Mouse (Mus musculus) thymus, adult 18-20 months (tissue): Measurements from ENCODE around the gene Krt6a.
"Not testable (repeated sequence)": the region's sequence is repeated elsewhere in the genome, so short reads cannot be mapped to it uniquely, and the experiment has no call there.

ENCODE experiments used
- DNase-seq, 2 experiments: peaks; one replicate each; pipeline ENCODE4 v3.0.0; 2022; ENCODE audit warnings: mixed read lengths in 2 of 2

Gene Krt6a

DNA sequence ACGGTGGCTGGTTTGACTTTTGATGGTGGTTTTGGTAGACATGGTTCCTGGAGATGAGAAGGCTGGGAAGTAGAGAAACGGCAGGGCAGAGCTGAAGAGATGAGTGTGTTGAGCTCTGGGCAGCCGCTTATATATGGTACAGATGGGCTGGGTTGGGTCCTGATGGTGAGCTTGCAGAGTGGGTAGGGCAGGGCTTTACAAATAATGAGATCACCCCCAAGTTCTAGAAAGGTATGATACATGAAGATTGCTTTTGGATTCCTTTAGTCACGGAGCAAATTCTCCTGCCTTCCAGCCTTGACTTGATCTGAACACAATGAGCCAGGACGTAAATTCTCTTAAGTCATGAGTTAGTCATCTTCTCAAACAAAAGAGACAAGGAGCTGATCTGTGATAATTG, at the start of gene Krt6a:
TSS of gene Krt6a (minus strand) at position 101 of the 400 bp plus-strand sequence.
- no peak for DNase-seq

DNA sequence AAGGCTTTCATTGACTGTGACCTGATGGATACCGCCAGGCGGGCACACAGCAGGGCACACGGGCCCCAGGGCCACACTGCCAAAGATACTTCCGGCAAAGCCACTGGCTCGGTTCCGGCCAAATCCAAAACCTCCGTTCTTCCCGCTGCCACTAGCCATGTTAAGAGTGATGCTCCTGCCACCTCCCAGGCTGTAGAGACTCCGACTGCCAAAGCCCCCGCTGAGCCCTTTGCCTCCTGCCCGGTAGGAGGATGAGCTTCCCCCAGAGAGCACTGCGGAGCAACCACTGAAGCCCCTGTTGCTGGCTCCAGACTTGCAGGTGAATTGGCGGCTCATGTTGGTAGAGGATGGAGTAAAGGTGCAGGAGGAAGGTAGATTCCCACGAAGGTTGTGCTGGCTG, 48.6 kb upstream of the Krt6a start, which contains the start of gene Krt71:
TSS of gene Krt71 (minus strand) at position 399 of the 400 bp plus-strand sequence.
- DNase-seq, result no peak

DNA sequence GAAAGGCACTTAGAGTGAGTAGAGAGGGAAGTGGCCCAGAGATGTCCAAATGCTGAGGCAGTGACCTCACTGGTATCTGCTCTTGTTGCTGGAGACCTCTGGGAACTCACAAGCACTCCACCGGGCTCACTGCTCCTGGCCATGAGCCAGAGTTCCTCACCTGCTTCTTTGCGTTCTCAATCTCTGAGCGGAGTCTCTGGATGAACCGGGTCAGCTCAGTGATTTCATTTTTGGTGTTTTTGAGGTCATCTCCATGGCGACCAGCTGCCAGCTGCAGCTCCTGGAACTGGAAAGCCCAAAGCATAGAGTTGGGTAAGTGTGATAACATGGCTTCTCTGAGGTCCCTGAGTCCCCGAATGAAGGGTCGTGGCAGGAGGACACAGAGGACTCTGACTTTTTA, 43.7 kb upstream of the Krt6a start:
- no peak for DNase-seq

DNA sequence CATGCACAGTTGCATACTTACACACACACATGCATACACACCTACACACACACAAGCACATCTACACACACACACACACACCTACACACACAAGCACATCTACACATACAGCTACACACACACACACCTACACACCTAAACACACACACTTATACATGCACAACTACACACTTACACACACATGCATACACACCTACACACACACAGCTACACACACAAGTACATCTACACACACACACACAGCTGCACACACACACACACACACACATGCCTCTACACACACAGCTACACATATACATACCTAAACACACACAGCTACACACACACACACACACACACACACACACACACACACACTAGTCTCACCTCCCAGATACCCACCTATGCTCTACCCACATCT, 36.5 kb upstream of the Krt6a start:
- no peak for DNase-seq

DNA sequence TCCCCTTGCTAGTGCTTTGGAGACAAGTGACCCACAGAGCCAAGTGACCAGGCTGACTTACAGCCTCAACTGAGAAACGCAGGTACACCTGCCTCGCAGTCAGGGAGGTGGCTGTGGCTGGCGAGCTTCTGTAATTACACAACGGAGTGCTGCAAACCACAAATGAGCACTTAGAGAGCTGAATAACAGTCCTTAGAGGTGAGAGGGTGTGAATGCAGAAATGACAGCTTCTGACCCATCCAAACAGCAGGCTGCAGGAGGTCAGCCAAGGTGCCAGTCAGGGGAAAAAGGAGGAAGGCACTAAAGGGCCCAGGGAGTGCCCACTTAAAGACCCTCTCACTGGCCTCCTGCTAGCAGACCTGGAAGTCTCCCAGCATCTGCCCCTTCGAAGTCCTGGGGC, 30.6 kb upstream of the Krt6a start:
- DNase-seq, result no peak

DNA sequence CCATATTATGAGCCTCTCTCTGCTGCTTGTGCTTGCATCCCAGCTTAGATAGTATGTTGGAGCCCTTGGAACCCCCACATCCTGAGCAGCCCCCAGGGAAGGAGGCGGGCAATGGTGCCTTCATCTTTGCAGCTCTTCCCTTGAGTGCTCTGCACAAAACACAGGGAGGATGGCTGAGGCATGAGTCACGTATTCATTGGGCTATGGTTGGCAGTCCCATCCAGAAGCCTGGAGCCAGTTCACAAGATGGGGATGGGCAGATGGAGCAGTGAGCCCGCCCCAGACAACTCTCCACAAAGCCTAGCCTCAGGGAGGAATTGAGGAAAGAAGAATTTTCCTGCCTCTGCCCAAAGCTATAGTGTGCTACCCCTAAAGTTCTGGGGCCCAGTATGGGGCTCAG, 21.7 kb upstream of the Krt6a start:
- DNase-seq, result no peak

DNA sequence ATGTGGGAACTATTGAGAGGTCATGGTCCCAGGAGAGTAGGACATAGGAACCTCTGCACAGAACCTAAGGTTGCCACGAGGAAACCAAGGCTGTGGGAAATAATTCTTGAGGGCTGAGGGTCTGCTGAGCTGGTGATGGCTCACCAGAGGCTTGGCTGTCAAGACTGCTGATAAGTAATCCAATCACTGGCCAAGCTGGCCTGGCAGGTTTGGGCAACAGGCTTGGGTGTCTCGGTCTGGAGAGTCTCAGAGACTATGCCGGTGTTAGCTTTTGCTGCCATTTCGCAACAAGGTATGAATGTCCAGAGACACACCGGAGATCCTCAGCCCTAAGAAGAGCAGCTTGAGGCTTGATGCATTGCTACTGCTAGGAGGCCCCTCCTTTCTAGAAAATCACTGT, 20.2 kb upstream of the Krt6a start:
- no peak for DNase-seq

DNA sequence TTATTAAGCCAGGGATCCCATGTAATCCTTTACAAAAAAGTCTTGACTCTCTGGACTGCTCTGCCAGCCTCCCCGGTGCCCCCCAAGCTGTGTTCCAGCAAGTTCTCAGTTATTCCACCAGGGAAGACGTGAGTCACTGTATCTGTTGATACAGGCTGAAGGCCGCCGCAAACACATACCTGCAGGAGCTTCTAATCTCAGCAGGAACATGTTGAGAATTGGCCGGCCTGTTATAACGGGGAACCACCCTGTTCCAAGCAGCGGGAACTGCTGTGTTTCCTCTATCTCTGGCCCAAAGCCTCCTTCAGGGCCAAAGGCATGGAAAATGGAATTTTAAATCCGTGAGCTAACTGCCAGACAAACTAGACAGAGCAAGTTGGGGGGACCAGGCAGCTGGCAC, 19.6 kb upstream of the Krt6a start:
- no peak for DNase-seq

DNA sequence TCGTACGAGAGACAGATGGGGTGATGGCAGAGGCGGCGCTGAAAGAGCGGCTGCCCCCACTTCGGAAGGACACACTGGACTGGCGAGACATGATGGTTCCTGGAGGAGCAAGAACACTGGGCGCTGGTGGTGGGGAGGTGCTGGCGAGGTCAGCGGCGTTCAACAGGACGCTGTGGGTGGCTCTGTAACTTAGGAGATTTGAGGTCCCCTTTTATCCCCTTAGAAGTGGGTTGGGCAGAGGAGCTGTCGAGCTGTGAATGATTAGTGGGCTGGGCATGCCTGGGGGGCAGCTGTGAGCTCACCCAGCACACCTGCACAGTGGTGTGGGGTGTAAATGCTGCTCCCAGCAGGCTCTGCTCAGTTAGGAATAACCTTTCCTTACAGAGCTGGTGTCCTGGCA, 18.6 kb upstream of the Krt6a start, which contains the start of gene Krt5:
TSS of gene Krt5 (minus strand) at position 179 of the 400 bp plus-strand sequence.
- DNase-seq, result no peak

DNA sequence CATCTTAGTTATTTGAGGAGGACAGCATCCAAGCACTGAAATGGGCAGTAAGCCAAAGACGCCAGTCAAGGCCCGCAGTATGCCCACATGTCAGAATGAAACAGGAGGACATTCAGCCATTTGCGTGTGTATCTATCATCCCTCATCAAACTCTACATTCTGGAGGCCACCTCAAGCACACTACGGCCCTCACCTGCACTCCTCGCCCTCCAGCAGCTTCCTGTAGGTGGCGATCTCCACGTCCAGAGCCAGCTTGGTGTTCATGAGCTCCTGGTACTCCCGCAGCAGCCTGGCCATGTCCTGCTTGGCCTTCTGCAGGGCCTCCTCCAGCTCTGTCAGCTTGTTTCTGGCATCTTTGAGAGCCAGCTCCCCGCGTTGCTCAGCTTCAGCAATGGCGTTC, 14.6 kb upstream of the Krt6a start:
- no peak for DNase-seq

DNA sequence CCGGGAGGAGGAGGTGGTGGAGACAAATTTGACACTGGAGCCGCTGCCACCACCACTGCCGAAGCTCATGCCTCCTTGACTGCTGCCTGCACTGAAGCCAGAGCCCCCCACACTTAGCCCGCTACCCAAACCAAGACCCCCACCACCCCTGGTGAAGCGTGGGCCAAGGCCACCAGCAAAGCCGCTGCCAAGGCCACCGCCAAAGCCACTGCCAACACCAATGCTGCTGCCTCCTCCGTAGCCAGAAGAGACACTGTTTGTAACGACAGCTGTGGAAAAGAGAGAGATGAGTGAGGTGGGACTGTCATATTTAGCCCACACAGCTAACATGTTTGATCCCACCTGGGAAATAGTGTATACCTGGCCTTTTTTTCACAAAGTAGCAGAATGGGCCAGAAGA, 13.3 kb upstream of the Krt6a start:
- no peak for DNase-seq

DNA sequence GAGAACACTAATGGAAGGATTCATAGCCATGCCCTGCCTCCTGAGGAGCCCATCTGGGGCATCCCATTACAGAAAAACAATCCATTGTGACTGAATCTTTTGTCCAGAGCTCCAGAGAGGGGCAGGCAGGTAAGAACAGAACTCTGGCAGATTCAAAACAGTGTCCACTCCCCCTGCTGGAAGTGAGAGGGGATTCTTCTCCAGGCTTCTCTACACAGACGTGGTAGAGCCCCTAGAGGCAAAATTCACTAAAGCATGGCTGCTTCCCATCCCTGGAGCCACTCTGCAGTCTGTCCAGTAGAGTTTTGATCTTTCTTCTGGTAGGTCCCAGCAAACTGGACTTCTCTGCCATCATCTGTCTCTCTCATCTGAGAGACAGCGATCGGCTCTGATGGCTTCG, 10.0 kb upstream of the Krt6a start:
- DNase-seq, result no peak

DNA sequence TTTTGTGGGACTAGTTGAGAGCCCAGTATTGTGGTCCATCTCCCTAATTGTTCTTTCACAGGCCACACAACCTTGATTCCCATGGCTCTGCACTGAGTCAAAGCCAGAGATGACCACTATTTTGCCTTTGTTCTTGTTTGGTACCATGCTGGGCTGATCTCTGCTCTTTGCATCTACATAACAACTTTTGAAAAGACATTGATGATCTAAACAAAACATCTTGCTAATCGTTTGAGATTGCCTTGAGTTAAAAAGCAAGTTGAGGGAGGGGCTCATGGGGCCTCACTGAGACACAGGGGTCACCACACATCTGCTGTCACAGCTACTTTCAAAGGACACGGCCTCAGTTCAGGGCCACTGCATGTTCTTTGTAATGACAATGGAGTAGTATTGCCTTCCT, 8.3 kb upstream of the Krt6a start:
- DNase-seq, result no peak

DNA sequence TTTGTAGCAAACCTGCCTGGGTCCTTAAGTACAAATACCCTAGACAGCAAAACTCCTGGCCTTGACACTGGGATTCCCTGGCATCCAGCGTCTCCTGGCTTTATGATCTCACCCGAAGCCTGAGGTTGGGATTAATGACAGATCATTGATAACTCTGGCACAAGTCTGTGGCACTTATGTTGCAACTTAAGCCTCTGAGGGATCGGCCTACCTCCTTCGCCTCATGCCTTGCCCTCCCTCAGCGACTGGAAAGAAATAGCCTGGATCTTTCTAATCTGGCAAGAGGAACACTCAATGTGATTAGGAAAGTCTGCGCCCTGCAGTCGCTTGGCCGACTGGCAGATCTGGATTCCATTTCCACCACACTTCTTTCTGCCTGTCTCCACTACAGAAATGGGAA, 5.8 kb upstream of the Krt6a start:
- DNase-seq, result no peak

DNA sequence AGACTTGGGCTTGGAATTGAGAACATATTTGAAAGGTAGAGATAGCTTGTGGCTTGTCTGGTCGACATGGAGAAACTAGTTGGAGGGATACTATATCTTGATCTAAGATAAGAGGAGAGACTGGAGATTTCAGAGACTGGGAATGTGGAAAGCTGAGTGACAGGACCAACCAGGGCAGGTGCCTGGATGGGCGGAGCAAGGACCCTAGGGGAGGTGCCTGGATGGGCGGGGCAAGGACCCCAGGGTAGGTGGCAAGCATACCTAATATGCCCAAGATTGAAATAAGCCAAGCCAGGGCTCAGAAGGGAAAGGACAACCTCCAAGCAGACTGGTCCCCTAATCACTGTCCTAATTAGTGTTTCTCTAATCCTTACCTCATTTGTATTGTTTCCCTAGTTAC, 5.1 kb upstream of the Krt6a start:
- DNase-seq, result no peak

DNA sequence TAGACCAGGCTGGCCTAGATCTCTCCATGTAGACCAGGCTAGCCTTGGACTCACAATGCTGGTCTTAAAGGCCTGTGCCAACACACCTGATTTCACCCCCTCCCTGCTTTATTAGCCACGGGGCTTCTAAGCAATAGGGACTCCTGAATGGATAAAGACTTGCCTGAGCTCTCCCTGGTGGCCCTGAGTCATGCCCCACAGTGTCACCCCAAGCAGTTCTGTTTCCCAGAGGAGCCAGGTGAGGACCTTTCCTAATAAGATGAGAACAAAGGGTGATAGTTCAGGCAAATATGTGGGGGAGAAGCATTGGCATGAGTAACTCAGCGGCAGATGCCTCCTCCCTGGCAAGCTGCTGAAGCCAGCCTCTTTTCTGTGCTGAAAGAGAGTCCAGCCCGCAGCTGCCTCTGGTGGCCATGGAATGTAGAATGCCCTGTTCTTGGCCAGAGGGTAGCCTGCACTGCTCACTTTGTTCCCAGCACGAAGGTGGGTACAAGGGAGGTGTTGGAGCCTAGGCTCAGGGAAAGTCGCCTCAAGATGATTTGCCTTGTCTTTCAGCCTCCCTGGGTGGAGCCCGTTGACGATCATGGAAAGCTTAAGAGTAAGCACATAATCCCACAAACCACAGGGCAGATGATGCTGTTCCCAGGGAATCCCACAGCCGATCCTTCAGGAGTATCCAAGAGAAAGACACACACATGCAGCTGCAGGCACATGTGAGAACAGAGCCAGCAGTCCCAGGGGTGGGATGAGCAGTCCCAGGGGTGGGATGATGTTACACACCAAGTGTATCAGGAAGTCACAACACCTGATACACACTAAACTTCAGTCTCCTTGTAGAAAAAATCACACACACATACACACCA, 3.5 kb upstream of the Krt6a start:
- DNase-seq, result no peak

DNA sequence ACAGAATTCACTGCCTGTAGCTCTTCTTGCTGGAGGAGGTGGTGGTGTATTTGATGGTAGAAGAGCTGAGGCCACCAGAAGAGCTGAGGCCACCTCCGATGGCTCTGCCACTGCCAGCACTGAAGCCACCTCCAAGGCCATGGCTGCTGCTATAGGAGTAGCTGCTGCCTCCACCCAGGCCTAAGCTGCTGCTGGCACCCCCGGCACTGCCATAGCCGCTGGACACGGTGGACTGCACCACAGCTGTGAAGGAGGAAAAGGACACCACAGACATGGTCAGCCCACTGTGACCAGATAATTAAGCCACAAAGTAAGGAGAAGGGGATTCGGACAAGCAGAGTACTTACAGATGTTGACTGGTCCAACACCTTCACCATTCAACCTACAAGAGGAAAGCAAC, 3.6 kb downstream of the Krt6a start:
- not testable (repeated sequence) for DNase-seq

DNA sequence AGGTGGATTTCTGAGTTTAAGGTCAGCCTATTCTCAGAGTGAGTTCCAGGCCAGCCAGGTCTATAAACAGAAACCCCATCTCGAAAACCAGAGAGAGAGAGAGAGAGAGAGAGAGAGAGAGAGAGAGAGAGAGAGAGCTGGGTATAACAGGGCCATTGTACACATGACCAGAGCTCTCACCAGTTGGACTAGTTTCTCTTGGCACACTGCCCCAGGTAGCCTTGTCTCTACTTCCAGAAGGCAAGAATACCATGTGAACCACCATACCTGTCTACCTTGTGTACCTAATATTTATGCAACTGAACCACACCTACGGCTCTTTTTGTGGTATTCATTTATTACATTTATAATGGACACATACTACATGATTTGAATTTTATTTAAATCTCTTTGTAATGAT, 5.9 kb downstream of the Krt6a start:
- DNase-seq, result no peak

DNA sequence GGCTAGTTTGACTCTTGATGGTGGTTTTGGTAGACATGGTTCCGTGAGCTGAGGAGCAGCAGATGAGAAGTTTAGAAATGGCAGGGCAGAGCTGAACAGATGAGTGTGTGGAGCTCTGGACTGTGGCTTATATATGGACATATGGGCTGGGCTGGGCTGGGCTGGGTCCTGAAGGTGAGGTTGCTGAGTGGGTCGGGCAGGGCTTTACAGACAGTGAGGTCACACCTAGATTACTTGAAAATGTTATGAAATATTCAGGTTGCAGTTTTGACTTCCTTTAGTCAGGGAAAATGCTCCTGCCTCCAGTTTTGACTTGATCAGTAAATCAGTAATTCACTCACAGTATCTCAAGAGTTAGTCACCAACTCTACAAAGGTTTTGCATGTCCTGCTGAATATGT, 13.9 kb downstream of the Krt6a start, which contains the start of gene Krt6b:
TSS of gene Krt6b (minus strand) at position 101 of the 400 bp plus-strand sequence.
- DNase-seq, result no peak

DNA sequence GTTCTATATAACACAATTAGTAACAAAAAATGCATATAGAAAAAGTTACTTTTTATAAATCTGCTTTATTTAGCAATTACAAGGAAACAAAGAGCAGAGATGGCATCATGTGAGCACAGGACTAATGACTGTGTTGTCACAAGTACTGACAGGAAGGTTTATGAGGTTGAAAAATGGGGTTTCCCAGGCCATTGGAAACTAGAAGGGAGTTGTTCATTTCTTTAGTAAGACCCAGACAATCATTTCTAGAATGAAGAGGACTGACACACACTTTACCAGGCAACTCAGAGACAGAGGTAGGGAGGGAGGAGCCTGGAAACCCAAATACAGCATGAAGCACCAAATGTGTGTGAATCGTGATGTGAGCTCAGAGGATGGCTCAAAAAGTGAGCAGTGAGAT, 18.1 kb downstream of the Krt6a start:
- DNase-seq, result no peak

DNA sequence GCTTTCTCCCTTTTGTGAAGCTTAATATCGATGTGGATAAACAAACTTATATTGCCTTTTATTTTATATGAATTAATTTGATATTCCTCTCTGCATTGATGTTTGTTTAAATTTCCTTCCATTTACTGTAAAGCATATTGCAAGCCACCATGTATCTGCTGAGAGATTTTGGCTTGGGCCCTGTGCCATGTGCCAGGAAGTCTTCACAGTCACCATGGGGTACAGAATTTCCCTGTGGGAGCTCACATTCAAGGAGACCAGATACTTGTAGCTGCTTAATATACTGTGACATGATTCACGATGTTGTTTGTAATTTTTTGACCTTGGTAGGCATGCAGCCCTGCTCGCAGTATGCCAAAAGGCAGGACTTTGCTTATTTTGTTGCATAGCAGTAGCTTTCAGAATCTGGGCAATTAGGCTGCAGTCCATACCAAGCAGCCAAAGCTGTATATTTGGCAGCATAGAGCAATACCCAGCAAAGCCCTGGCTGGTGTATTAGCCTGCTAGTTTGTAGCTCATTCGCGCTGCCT, 41.3 kb downstream of the Krt6a start:
- no peak for DNase-seq

DNA sequence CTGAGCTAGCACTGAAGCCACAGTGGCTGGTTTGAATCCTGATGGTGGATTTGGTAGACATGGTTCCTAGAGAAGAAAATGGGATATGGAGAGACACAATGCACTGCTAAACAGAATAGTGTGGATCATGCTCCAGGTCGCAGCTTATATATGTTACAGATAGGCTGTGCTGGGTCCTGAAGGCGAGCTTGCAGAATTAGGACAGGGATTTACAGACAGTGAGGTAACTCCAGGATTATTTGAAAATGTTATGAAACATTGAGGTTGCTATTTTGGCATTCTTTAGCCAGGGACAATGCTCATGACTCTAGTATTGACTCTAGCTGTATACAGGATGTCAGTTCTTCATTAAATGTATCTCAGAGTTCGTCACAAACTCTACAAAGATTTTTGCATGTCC, 46.8 kb downstream of the Krt6a start, which contains the start of gene Gm5478:
TSS of gene Gm5478 (minus strand) at position 101 of the 400 bp plus-strand sequence.
- DNase-seq, result no peak
